Mouse (Mus musculus) forebrain, postnatal 0 days (tissue): Measurements from ENCODE around the gene Itgb5. TPM values are rescaled to one million over a fixed set of nuclear protein-coding genes. Genes with fewer than 3 reads are reported as not detected.

Source experiments
- ATAC-seq: fragments of 200-750 bp; cut with Nextera tagmentation; 2 replicates; pipeline ENCODE4 v1.8.0; 2017; ENCODE audit warnings: mild to moderate bottlenecking, moderate library complexity
- DNase-seq: peaks from one replicate; pipeline ENCODE4 v3.0.0-alpha.2; 2015
- H3K27ac ChIP-seq: fragments of 300-500 bp; sonication (generic); 2 replicates; pipeline ENCODE4 v1.5.1; 2014; ENCODE audit warnings: low read depth, mild to moderate bottlenecking, antibody characterized with exemption, low read length, moderate library complexity, mixed read lengths
- H3K27me3 ChIP-seq: fragments of 300-500 bp; sonication (generic); 2 replicates; pipeline ENCODE4 v1.6.1; 2014; ENCODE audit warnings: mild to moderate bottlenecking, low read length, mixed read lengths; ENCODE audit not compliant: insufficient read depth
- H3K36me3 ChIP-seq: fragments of 300-500 bp; sonication (generic); 2 replicates; pipeline ENCODE4 v1.6.1; 2014; ENCODE audit warnings: mild to moderate bottlenecking, moderate library complexity; ENCODE audit not compliant: insufficient read depth
- H3K4me1 ChIP-seq: fragments of 300-500 bp; sonication (generic); 2 replicates; pipeline ENCODE4 v1.6.1; 2014; ENCODE audit warnings: antibody characterized with exemption; ENCODE audit not compliant: insufficient read depth
- H3K4me2 ChIP-seq: fragments of 300-500 bp; sonication (generic); 2 replicates; pipeline ENCODE4 v1.6.1; 2014; ENCODE audit warnings: low read depth, mild to moderate bottlenecking, moderate library complexity
- H3K4me3 ChIP-seq: fragments of 300-500 bp; sonication (generic); 2 replicates; pipeline ENCODE4 v1.5.1; 2014; ENCODE audit warnings: low read depth, low read length, mixed read lengths
- H3K9ac ChIP-seq: fragments of 300-500 bp; sonication (generic); 2 replicates; pipeline ENCODE4 v1.6.1; 2014; ENCODE audit warnings: mild to moderate bottlenecking
- H3K9me3 ChIP-seq: fragments of 300-500 bp; sonication (generic); 2 replicates; pipeline ENCODE4 v1.6.1; 2016; ENCODE audit warnings: low read length
- CTCF ChIP-seq: sonication (generic); IDR thresholded peaks from 2 replicates; pipeline ENCODE4 v1.5.1; 2016; ENCODE audit warnings: antibody characterized with exemption, control low read depth, low read depth
- whole genome bisulfite sequencing: fragments of 180-500 bp; shearing (Covaris S2); extraction: QIAGEN DNeasy Blood & Tissue Kit; methylation state at CpG from one replicate; pipeline ENCODE4 v1.1.7; 2014; 5-methylcytosine and 5-hydroxymethylcytosine counted together
- polyA plus RNA-seq: library from polyadenylated mRNA; unstranded; fragments of >200 nt; fragmentation: Nextera tagmentation; extraction: Ambion mirVana; gene quantifications from 2 replicates; pipeline ENCODE4 v1.2.1, GENCODE M21; 2015
- total RNA-seq: library from RNA; depleted of rRNA; stranded (reverse); fragments of >200 nt; gene quantifications from 2 replicates; pipeline ENCODE4 v1.2.3, GENCODE M21; 2014; rRNA removed

The Itgb5 gene
- total RNA-seq (30.4 and 49.3 TPM in 2 replicates), polyA plus RNA-seq (14.9 and 19.7 TPM in 2 replicates)

DNA sequence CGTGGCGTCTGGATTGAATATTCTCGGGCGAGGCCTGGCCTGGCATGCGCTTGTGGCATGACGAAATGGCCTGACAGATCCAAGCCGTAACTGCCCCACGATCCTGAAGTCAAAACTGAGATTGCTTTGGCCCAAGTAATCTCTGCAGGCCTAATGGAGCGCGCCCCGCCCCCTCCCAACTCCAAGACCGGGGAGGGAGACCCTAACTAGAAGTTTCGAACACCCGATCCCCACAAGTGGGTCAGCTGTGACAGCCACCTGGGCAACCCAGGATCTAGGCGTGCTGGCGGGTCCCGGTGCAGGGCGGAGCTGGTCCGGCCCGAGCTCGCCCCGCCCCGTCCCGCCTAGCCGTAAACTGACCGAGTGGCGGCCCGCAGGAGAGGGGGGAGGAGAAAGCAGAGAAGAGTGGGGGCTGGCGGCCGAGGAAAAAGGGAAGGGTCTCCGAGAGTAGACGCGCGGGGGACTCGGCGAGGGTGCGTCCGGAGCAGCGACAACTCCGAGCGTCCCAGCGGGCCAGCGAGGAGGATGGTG is at the start of gene Itgb5:
Gene Itgb5, plus strand, starts transcription at position 365 of the 531 bp plus-strand sequence.
- Histone ChIP-seq H3K4me1 (peaks cover 6% of the 10 kb centered on the region; the same call in 1 of the 2 replicates), H3K27ac (peak within 1 kb of the TSS; percentile 40; the same call in 1 of the 2 replicates), H3K4me2 (peak within 1 kb of the TSS; percentile 98), H3K9ac (peak within 1 kb of the TSS; percentile 53), H3K9me3 (no peaks in the 10 kb centered on the region), H3K4me3 (peak within 1 kb of the TSS; percentile 64), H3K36me3 (no peaks in the 10 kb centered on the region), H3K27me3 (peaks cover 14% of the 10 kb centered on the region)
- no peak for TF ChIP-seq CTCF
- 1% methylated on average over 40 of the region's 43 CpGs for WGBS
- ATAC-seq (peak; percentile 57), DNase-seq (no peak)

GRCm38 (mm10) chr16:33781789-33782728 is 47.4 kb upstream of the Itgb5 start:
- Histone ChIP-seq H3K4me3 (no peak overlapping the region), H3K27me3 (no peaks in the 10 kb centered on the region), H3K4me2 (no peak overlapping the region), H3K27ac (no peak overlapping the region), H3K36me3 (no peaks in the 10 kb centered on the region), H3K9ac (no peak overlapping the region), H3K9me3 (no peaks in the 10 kb centered on the region), H3K4me1 (no peaks in the 10 kb centered on the region)
- no peak for ATAC-seq
- 83% methylated on average over 5 of the region's 5 CpGs for WGBS
- DNase-seq, result no peak
- no peak for TF ChIP-seq CTCF

- no peaks in the 10 kb centered on the region for H3K9me3 ChIP-seq
- DNase-seq (no peak), ATAC-seq (no peak)
- H3K27me3 ChIP-seq, result no peaks in the 10 kb centered on the region
- no peaks in the 10 kb centered on the region for H3K4me1 ChIP-seq
- H3K4me2 ChIP-seq, result no peak overlapping the region
- no peak overlapping the region for H3K4me3 ChIP-seq
- WGBS, result 86% methylated on average over 1 of the region's 1 CpGs
- no peak overlapping the region for H3K27ac ChIP-seq
- H3K36me3 ChIP-seq, result no peaks in the 10 kb centered on the region
- TF ChIP-seq CTCF, result no peak
- H3K9ac ChIP-seq, result no peak overlapping the region
Observed at GRCm38 (mm10) chr16:33782729-33783091, 46.8 kb upstream of the Itgb5 start.

- Histone ChIP-seq H3K4me2 (no peak overlapping the region), H3K36me3 (no peaks in the 10 kb centered on the region), H3K27ac (no peak overlapping the region), H3K27me3 (no peaks in the 10 kb centered on the region), H3K4me3 (no peak overlapping the region), H3K4me1 (no peaks in the 10 kb centered on the region), H3K9ac (no peak overlapping the region), H3K9me3 (no peaks in the 10 kb centered on the region)
- DNase-seq (no peak), ATAC-seq (no peak)
- TF ChIP-seq CTCF, result no peak
- 87% methylated on average over 1 of the region's 1 CpGs for WGBS
Observed at GRCm38 (mm10) chr16:33784547-33784946, 44.9 kb upstream of the Itgb5 start.

DNA sequence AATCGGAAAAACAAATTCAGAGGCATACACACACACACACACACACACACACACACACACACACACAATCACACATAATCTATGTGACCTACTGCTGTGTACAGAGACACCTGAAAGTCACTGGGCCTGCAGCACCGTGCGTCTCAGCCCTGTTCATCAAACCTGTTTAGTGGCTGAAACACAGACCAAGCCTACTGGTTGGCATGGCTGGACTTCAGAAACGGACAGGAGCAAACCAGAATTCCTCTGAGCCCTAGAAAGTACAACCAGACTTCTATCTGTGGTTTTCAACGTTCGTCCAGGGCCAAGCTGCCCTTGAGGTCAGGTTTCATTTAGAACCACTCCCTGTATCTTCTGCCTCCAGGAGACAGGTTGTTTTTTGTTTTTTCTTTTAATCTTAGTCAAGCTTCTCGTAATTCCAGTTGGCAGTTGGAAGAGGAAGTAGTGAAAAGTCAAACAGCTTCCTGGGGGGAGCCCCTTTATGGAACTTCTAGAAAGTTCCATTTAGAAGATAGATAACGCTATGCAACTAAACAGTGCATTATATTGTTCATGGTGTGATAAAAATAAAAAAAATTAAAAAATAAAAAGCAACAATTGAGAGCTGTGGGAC is 44.3 kb upstream of the Itgb5 start:
- H3K9ac ChIP-seq, result no peak overlapping the region
- H3K36me3 ChIP-seq, result no peaks in the 10 kb centered on the region
- no peak for ATAC-seq
- no peak overlapping the region for H3K4me3 ChIP-seq
- 79% methylated on average over 8 of the region's 8 CpGs for WGBS
- no peak for TF ChIP-seq CTCF
- H3K27me3 ChIP-seq, result no peaks in the 10 kb centered on the region
- no peaks in the 10 kb centered on the region for H3K9me3 ChIP-seq
- H3K4me1 ChIP-seq, result no peaks in the 10 kb centered on the region
- DNase-seq, result no peak
- H3K27ac ChIP-seq, result no peak overlapping the region
- H3K4me2 ChIP-seq, result no peak overlapping the region

DNA sequence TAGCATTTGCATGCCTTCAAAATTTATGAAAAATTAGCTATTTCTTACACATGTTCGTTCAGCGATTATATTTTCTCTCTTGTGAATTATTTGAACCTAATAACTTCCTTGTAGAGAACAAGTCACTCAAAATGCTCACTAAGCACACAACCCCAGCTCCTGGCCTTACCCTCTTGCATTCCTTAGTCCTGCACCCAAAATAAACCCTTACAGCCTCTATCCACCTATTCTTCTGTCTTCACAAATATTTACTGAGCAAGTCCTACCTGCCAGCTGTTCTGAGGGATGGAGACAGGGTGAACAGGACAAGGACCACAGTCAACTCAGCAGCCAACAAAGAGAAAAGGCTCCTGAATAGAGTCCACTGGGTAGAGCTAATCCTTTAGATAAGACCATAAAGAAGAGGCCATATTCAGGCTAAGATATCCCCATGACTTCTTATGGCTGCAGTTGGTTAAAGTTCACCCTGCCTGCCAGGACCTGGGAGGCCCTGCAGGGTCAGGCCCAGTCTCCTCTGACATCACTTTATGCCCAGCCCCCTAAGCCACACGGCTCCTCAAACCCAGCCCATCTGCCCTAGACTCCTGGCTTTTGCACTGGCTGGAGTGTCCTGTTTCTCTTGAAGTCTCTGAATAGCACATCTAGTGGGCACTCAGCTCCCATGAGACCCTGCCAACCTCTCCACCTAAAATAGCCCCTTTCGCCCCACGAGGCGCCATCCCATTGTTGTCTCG is 42.6 kb upstream of the Itgb5 start:
- no peak for TF ChIP-seq CTCF
- H3K4me3 ChIP-seq, result no peak overlapping the region
- DNase-seq, result no peak
- no peak for ATAC-seq
- no peak overlapping the region for H3K9ac ChIP-seq
- H3K36me3 ChIP-seq, result no peaks in the 10 kb centered on the region
- H3K27ac ChIP-seq, result no peak overlapping the region
- H3K4me1 ChIP-seq, result no peaks in the 10 kb centered on the region
- H3K27me3 ChIP-seq, result no peaks in the 10 kb centered on the region
- no peaks in the 10 kb centered on the region for H3K9me3 ChIP-seq
- 79% methylated on average over 7 of the region's 7 CpGs for WGBS
- no peak overlapping the region for H3K4me2 ChIP-seq
